Mouse (Mus musculus) G1E (cell line): Measurements from ENCODE around the gene Rpgr. TPM values are rescaled to one million over a fixed set of nuclear protein-coding genes. Genes with fewer than 3 reads are reported as not detected.

Experiments
- ATAC-seq: 2 replicates; pipeline ENCODE4 v1.8.0; 2016; ENCODE audit warnings: mild to moderate bottlenecking; ENCODE audit not compliant: insufficient number of reproducible peaks, poor library complexity, low FRiP score, severe bottlenecking; ENCODE audit errors: extremely low read depth
- DNase-seq: peaks from one replicate; pipeline ENCODE4 v3.0.0; 2012; ENCODE audit warnings: low spot score
- H3K27me3 ChIP-seq: 2 replicates; pipeline ENCODE4 v1.6.1; 2012; ENCODE audit warnings: mild to moderate bottlenecking, low read length, inconsistent platforms; ENCODE audit not compliant: insufficient read depth
- H3K36me3 ChIP-seq: replicated peaks from 2 replicates; pipeline ENCODE3; 2012; ENCODE audit warnings: mild to moderate bottlenecking, inconsistent platforms
- H3K4me1 ChIP-seq: 2 replicates; pipeline ENCODE4 v1.6.1; 2012; ENCODE audit warnings: low read depth, low read length, inconsistent platforms, mixed read lengths; ENCODE audit not compliant: insufficient read depth
- H3K4me3 ChIP-seq: 2 replicates; pipeline ENCODE4 v1.5.1; 2012; ENCODE audit warnings: low read depth, mild to moderate bottlenecking, inconsistent platforms, low read length, moderate library complexity, mixed read lengths
- H3K9me3 ChIP-seq: replicated peaks from 2 replicates; pipeline ENCODE4 v1.6.1; 2012; ENCODE audit warnings: inconsistent platforms
- CTCF ChIP-seq: IDR thresholded peaks from 2 replicates; pipeline ENCODE4 v1.5.1; 2012; ENCODE audit warnings: low read depth, low read length, inconsistent platforms, mixed read lengths
- GATA1 ChIP-seq: IDR thresholded peaks from 2 replicates; pipeline ENCODE4 v1.6.1; 2012; ENCODE audit warnings: borderline replicate concordance, low read length, inconsistent platforms, mixed read lengths
- GATA2 ChIP-seq: IDR thresholded peaks from 2 replicates; pipeline ENCODE4 v1.6.1; 2012; ENCODE audit warnings: low read depth, low read length, inconsistent platforms, borderline replicate concordance
- POLR2AphosphoS5 ChIP-seq: IDR thresholded peaks from 2 replicates; pipeline ENCODE4 v1.6.1; 2012; ENCODE audit warnings: low read depth, low read length, inconsistent platforms; ENCODE audit not compliant: insufficient replicate concordance
- TAL1 ChIP-seq: conservative IDR thresholded peaks from 2 replicates; pipeline ENCODE4 v1.6.1; 2012; ENCODE audit warnings: low read depth, low read length, inconsistent platforms, mixed read lengths
- polyA plus RNA-seq: library from polyadenylated mRNA; stranded (reverse); fragments of >175 nt; gene quantifications from 2 replicates; pipeline ENCODE4 v1.2.3, GENCODE M21; 2012
- total RNA-seq, 2 experiments: library from RNA; stranded (forward) in 1 of 2; stranded (reverse) in 1 of 2; fragments of 200-1000 nt in 1 of 2; fragments of >200 nt in 1 of 2; fragmentation: Nextera tagmentation in 1 of 2; gene quantifications; 2 replicates each; pipeline ENCODE4 v1.2.3; 2014 to 2017

The Rpgr gene
- total and polyA plus RNA-seq, 3 experiments: 1.00 to 25.8 (median 17.0) TPM

DNA sequence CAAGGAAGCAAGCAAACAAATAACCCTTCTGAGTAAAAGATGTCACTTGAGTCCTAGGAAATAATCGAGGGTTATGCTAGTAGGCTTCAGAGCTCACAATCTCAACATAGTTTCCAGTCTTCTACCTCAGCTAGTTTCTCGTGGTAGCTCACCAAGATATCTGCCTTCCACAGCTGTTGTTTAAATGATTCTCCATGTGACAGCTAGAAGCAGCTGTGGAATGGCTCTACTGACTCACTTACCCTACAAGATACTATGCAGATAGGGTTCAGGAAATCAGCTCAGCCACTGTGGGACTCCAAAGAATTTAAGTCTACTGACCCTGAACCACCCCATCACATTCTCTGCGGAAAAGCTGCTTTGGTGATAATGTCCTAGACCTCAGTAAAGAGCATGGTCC, 64.3 kb downstream of the Rpgr start:
- H3K9me3 ChIP-seq: no peaks in the 10 kb centered on the region
- H3K27me3 ChIP-seq: no peaks in the 10 kb centered on the region
- no peak for DNase-seq
- no peaks in the 10 kb centered on the region for H3K36me3 ChIP-seq
- no peak for ATAC-seq
- no peak overlapping the region for H3K4me3 ChIP-seq
- TF ChIP-seq GATA1: no peak
- TF ChIP-seq GATA2: no peak
- TF ChIP-seq TAL1: no peak
- no peak for TF ChIP-seq CTCF
- no peak for TF ChIP-seq POLR2AphosphoS5
- no peaks in the 10 kb centered on the region for H3K4me1 ChIP-seq

DNA sequence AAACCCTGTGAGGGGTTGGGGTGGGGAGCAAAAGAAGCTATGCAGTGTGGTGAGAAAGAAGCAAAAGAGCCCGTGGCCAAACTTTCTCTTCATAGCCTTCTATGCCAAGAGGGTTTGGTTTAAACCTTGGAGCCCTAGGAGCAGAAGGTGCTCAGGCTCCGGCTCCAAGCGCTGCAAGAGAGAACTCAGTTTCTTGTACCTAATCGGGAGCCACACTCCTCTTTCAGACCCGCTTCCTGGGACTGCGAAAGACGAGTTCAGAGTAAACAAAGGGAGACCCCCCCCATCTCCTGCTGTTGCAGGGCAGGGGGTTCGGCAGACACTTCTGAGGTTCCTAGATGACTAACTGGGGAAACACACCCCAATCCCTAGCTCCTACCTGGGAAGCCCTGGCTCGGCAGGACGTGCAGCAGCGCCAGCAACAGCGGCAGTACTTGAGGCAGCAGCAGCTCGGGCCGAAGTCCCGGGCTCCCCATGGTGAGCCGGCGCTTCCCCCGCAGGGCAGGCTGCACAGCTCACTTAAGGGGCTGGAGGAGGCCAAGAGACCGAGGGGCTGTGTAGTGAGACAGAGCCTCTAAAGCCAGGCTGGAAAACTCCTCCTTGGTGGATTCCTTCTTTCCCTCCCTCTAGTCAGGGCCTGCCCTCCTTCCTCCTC, 99.5 kb downstream of the Rpgr start, which contains the start of gene Srpx:
Srpx (minus strand) TSS at position 645 of the 655 bp plus-strand sequence.
- no peaks in the 10 kb centered on the region for H3K27me3 ChIP-seq

DNA sequence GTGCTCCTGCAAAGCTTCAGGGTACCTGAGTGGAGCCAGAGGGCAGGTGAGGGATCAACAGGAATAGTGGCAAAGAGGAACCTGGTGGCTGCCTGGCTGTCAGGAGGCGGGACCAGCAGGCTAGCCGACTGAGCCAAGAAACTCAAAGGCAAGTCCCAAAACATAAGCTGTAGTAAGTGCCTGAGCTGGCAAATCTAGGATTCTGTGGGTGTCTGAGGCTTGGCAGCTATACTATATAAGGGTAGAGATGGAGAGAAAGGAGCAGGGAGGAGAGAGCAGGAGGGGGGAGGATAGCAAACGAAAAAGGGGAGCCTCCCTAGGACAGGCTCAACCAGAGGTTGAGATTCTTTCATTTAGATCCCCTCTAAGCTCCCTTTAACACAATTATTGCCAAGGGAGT, 100.9 kb downstream of the Rpgr start:
- no peak for ATAC-seq

More for the DNA sequence above, 99.5 kb downstream of the Rpgr start, which contains the start of gene Srpx:
- Histone ChIP-seq H3K4me1 (no peaks in the 10 kb centered on the region), H3K36me3 (no peaks in the 10 kb centered on the region), H3K4me3 (no peak within 1 kb of the TSS), H3K9me3 (no peaks in the 10 kb centered on the region)
- ATAC-seq: no peak
- no peak for DNase-seq
- TF ChIP-seq TAL1 (no peak), POLR2AphosphoS5 (no peak), CTCF (no peak), GATA1 (no peak), GATA2 (no peak)

DNA sequence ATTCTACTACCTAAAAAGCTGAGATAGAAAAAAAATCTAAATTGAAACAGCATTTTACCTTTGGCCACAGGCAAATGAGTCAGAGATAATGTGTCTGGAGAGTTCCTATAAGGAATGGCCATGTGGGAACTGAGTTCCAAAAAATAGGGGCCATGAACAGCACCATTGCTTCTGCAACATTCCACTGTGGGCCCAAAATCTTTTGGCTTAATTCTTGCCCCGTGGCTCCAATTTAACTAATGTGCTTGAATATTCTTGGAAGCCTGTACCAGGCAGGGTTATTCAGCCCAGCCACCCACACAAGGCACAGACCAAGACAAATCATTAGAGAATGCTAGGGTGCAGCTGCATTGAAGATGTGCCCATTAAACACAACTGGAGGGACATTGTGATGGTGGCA, 106.0 kb downstream of the Rpgr start:
- Histone ChIP-seq H3K27me3 (no peaks in the 10 kb centered on the region), H3K36me3 (no peaks in the 10 kb centered on the region), H3K9me3 (no peaks in the 10 kb centered on the region), H3K4me1 (no peaks in the 10 kb centered on the region), H3K4me3 (no peak overlapping the region)
- DNase-seq (no peak), ATAC-seq (no peak)
- TF ChIP-seq TAL1 (no peak), GATA2 (no peak), POLR2AphosphoS5 (no peak), CTCF (no peak), GATA1 (no peak)

More for the DNA sequence above, 100.9 kb downstream of the Rpgr start:
- no peaks in the 10 kb centered on the region for H3K27me3 ChIP-seq
- TF ChIP-seq GATA1 (no peak), TAL1 (no peak), GATA2 (no peak), POLR2AphosphoS5 (no peak), CTCF (no peak)
- no peaks in the 10 kb centered on the region for H3K36me3 ChIP-seq
- no peak for DNase-seq
- H3K9me3 ChIP-seq: no peaks in the 10 kb centered on the region
- H3K4me1 ChIP-seq: no peaks in the 10 kb centered on the region
- no peak overlapping the region for H3K4me3 ChIP-seq

DNA sequence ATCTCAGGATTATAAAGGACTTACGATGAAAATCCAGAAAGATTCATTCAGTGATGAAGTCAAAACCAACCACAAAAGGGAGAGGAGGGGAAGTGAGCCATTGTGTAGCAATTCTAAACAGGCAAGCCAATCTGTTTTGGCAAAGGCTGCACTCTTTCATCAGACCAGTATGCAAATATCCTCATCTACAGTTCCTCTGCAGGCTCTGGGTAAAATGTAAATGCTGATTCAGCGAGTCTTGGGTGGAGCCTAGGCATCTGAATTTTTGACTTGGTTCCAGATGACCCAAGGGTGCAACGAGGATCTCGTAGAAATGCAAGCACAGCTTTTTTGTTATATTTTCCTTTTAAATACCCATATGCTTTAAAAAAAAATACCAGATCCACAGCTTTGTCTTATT, 108.2 kb downstream of the Rpgr start:
- Histone ChIP-seq H3K27me3 (no peaks in the 10 kb centered on the region), H3K9me3 (no peaks in the 10 kb centered on the region), H3K36me3 (no peaks in the 10 kb centered on the region), H3K4me1 (no peaks in the 10 kb centered on the region), H3K4me3 (no peak overlapping the region)
- ATAC-seq: no peak
- TF ChIP-seq POLR2AphosphoS5 (no peak), TAL1 (no peak), GATA1 (no peak), GATA2 (no peak)
- DNase-seq: no peak

DNA sequence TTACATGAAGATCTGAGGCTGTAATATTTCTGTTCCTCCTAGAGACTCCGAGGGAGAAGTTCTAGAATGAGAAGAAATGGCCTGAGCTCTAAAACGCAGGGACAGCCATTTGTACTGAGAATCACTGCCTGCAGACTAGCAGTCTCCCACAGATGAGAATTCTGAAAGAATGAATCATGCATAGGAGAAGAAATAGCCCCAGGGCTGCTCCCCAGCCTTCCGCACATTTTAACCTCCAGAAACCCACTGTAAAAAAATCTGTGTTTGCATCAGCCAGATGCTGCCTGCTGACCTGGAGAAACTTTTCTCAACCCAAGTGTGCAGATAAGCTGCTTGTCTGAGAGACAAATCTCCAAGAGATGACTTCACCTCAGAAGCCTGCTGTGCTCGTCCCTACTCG, 111.2 kb downstream of the Rpgr start:
- H3K9me3 ChIP-seq: no peaks in the 10 kb centered on the region
- H3K4me1 ChIP-seq: no peaks in the 10 kb centered on the region
- no peaks in the 10 kb centered on the region for H3K27me3 ChIP-seq
- H3K36me3 ChIP-seq: no peaks in the 10 kb centered on the region
- DNase-seq (no peak), ATAC-seq (no peak)
- TF ChIP-seq GATA1: no peak
- H3K4me3 ChIP-seq: no peak overlapping the region

DNA sequence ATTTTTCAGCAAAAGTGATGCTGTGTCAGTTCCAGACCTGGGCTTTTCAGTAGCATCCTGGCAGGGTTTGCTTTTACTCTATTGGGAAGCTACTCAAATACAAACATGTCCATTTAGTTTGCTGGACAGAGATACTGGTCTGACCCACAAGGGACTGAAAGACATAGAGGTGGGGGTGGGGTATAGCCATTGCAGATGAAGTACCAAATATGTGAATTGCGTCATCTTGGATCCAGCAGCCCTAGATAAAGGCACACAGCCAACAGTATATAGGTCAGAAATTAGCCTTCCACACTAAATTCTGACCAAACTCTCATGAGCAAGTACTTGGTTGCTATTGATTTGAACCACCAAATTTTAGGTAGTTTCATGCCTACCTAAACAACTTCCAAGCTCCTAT, 114.0 kb downstream of the Rpgr start:
- no peaks in the 10 kb centered on the region for H3K4me1 ChIP-seq
- no peak overlapping the region for H3K4me3 ChIP-seq
- ATAC-seq: no peak
- no peak for TF ChIP-seq TAL1
- no peak for TF ChIP-seq POLR2AphosphoS5
- no peak for TF ChIP-seq CTCF
- TF ChIP-seq GATA2: no peak
- no peak for TF ChIP-seq GATA1
- no peaks in the 10 kb centered on the region for H3K9me3 ChIP-seq
- H3K36me3 ChIP-seq: no peaks in the 10 kb centered on the region
- H3K27me3 ChIP-seq: no peaks in the 10 kb centered on the region
- DNase-seq: no peak
